Mouse (Mus musculus) liver, adult 2 months (tissue): Measurements from ENCODE around the gene Cdh12.

ENCODE experiments used
- CTCF ChIP-seq: fragments of 200-500 bp; IDR thresholded peaks from 2 replicates; pipeline ENCODE4 v1.5.1; 2011; ENCODE audit warnings: low read depth, low read length, control low read depth
- POLR2A ChIP-seq: fragments of 200-500 bp; IDR thresholded peaks from 2 replicates; pipeline ENCODE4 v1.6.1; 2011; ENCODE audit warnings: low read length, control low read depth; ENCODE audit not compliant: insufficient read depth; ENCODE audit errors: extremely low read depth

- no peak for TF ChIP-seq POLR2A
- TF ChIP-seq CTCF: no peak
Observed at GRCm38 (mm10) chr15:21343853-21344252, 894.8 kb downstream of the Cdh12 start.
